Mouse (Mus musculus) cerebellum, adult 11-12 months (tissue): ENCODE measurements around the gene Smarce1.
"Not testable (repeated sequence)": the region's sequence is repeated elsewhere in the genome, so short reads cannot be mapped to it uniquely, and the experiment has no call there.

Experiments
- DNase-seq: peaks from one replicate; pipeline ENCODE4 v3.0.0; 2022

Smarce1 gene

GRCm38 (mm10) chr11:99230261-99231048 lies at the start of gene Smarce1:
Gene Smarce1 (minus strand): TSS chr11:99231017.
- DNase-seq, result peak; percentile 70

- peak; percentile 48 for DNase-seq
These were observed 49.2 kb upstream of the Smarce1 start for GRCm38 (mm10) chr11:99279986-99280385.

- DNase-seq, result no peak
These were observed 46.0 kb upstream of the Smarce1 start for GRCm38 (mm10) chr11:99276786-99277185.

GRCm38 (mm10) chr11:99275624-99276023 lies 44.8 kb upstream of the Smarce1 start:
- DNase-seq, result no peak

GRCm38 (mm10) chr11:99272721-99273120 lies 41.9 kb upstream of the Smarce1 start:
- no peak for DNase-seq

- no peak for DNase-seq
These were observed 38.4 kb upstream of the Smarce1 start for GRCm38 (mm10) chr11:99269192-99269591.

DNA sequence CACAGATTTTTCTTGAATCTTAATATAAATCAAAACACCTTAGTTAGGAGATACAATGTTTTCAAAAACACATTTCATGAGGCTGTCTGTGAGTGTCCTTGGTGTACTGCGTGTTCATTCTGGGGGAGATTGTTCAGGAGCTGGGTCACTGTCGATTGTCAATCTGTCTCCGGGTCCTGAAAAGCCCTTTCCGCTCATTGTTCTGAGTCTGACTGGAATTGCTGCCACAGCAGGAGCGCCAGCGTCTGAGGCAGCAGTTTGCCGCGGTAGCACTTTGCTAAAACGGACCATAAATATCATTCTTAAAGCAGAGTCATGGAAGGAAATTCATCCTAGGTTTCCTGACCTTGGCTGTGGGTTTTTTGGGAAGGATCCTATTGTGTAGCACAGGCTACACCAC lies 35.0 kb upstream of the Smarce1 start:
- no peak for DNase-seq

GRCm38 (mm10) chr11:99265220-99265619 lies 34.4 kb upstream of the Smarce1 start:
- DNase-seq, result peak; percentile 72

- no peak for DNase-seq
These were observed 25.4 kb upstream of the Smarce1 start for GRCm38 (mm10) chr11:99256213-99256612.

- DNase-seq, result no peak
These were observed 24.5 kb upstream of the Smarce1 start for GRCm38 (mm10) chr11:99255316-99255715.

DNA sequence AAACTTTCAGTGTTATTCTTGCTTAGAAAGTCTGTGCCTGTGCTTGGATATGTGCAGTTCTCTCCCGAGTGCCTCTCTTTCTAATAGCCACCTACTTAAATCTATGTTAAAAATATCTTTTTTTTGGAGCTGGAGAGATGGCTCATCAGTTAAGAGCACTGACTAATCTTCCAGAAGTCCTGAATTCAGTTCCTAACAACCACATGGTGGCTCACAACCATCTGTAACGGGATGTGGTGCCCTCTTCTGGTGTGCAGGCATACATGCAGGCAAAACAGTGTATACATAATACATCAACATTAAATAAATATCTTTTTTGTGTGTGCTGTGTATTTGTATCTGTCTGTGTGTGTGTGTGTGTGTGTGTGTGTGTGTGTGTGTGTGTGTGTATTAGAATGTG lies 23.1 kb upstream of the Smarce1 start:
- no peak for DNase-seq

- peak; percentile 41 for DNase-seq
These were observed 21.9 kb upstream of the Smarce1 start for GRCm38 (mm10) chr11:99252671-99253070.

DNA sequence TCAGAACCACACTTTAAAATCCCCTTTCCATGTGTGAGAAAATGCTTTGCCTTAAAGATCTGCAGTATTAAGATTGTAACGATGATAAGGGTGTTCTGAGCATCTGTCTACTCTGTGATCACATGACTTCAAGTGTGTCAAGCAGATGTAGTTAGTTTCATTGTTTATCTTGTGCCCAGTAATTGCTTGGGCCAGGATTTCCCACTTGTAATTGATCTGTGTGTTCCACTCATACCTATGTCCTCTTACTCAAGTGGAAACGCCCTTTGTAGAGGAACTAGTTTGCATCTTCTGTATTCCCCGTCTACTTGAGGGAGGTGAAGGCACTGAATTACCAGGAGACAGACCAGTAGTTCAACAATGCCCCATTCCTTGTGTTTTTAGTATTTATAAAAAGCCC lies 19.8 kb upstream of the Smarce1 start:
- DNase-seq, result no peak

DNA sequence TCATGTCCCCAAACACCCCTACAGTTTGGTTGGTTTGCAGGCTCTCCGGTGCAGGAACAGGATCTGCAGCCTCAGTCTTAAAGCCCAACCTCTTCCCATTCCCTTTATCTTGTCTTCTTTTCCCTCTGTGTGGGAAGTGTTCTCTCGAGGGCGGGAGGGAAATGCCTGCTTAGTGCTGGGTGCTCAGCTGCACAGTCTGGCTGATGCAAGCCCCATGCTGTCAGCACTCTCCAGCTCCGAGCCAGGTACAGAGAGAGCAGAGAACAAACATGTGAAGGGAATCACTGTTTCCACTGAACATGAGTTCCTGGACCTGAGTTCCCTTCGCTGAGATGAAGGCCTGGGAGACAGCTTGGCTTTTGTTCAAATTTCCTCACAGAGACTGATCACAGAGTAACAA lies 19.4 kb upstream of the Smarce1 start:
- DNase-seq, result no peak

DNA sequence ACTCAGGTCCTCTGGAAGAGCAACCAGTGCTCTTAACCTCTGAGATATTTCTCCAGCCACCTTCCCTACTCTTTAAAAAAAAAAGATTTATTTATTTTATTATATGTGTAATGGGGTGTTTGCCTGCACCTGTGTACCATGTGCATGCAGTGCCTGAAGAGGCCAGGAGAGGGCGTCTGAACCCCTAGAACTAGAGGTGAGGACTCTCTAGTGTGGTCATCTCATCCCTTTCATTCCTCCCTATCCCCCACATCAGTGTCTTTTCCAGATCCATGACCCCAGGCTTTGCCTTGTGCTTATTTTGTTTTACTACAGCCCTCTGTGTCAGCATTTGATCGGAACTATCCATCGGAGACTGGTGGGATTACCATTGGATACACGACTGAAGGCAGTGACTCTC lies 18.3 kb upstream of the Smarce1 start:
- DNase-seq, result peak; percentile 61

- DNase-seq, result no peak
These were observed 17.1 kb upstream of the Smarce1 start for GRCm38 (mm10) chr11:99247916-99248315.

DNA sequence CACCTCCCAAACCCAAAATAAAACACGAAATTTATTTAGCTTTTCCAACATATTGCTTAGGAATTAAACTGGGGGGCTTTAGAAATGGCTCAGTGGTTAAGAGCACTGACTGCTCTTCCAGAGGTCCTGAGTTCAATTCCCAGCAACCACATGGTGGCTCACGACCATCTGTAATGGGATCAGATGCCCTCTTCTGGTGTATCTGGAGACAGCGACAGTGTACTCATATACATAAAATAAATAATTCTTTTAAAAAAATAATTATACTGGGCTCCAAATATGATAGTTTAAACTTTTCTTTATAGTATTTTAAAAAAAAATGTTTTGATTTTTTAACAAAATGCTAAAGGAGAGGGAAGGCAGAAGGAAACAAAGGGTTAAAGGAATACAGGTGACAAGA lies 13.7 kb upstream of the Smarce1 start:
- not testable (repeated sequence) for DNase-seq

- DNase-seq, result peak; percentile 67
These were observed 13.1 kb upstream of the Smarce1 start, which contains the start of gene Krt222 for GRCm38 (mm10) chr11:99243820-99244374. Gene Krt222 (minus strand): TSS chr11:99244085.

DNA sequence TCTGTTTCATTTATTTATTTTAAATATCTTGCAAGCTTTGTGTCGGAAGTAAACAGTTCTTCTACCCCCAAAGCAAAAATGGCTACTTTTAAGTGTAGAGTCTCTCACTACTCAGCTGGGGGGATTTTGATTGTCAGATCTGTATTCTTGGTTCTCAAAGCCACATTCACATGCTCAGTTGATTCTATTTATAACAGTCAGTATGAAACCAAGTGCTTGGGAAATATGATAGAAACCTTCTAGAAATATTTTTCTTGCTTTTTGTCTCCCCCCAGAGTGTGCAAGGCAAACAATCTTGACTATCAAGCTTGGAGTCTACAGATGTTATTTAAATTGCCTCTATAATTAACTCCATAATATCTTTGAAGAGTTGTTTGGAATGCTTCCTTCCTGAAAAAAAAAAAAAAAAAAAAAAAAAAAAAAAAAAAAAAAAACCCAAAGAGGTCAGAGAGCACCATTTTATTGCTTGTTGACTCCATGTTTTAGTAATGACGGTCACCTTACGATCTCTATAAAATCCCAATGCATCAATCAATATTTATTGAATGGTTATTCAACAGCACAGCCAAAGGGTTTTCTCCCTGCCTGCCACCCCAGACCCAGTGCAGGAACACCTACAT lies 12.5 kb upstream of the Smarce1 start:
- no peak for DNase-seq

DNA sequence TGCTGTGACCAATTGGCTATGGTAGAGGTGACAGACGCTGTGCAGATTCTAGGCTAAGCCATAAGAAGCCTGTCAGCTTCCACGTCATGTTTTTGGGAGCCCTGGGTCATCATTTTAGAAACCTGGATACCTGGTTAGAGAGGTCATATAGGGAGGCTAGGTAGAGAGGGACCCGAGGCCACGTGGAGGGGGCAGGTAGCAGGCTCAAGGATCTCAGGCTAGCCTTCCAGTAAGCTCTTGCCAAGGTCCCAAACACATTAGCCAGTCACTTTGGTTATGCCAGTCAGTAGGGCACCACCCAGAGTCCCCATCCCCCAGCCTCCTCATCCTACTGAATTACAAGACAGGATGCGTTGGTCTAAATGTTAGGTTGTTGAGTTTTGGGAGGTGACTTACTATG lies 11.2 kb upstream of the Smarce1 start:
- no peak for DNase-seq

- no peak for DNase-seq
These were observed 7.7 kb upstream of the Smarce1 start for GRCm38 (mm10) chr11:99238468-99238867.

DNA sequence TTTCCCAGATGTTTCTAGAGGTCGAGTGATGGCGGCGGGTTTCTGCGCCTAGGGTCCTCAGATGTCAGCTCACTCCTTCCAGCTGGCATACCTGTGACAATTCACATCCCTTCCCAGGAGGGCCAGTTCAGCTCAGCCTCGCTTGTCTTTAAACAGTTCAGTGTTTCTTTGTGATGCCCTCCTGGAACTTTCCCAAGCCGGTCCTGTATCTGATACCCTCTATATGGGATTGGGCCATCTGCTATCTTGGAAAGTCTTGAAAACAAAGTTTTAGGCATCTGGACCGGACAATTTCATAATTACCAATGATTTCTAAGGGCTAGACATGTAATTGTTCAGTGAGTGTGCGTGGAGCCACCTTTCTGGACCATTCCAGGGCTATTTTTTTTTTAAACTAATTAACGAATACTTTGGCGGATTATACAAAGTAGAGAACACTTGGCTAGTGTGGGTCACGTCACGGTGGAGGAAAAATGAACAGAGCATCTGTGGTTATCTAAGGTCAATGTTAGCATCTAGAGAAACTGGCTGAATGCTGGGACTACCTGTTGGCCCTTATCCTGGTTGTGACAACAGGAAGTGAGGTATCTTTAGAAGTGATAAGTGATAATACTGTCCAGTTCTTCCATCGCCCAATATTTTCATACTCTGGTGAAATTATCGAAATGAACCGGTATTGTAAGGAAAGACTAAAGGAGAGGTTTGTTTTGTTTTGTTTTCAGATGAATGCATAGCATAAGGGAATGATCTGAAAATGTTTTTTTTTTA lies 416 bp upstream of the Smarce1 start:
- DNase-seq, result no peak

DNA sequence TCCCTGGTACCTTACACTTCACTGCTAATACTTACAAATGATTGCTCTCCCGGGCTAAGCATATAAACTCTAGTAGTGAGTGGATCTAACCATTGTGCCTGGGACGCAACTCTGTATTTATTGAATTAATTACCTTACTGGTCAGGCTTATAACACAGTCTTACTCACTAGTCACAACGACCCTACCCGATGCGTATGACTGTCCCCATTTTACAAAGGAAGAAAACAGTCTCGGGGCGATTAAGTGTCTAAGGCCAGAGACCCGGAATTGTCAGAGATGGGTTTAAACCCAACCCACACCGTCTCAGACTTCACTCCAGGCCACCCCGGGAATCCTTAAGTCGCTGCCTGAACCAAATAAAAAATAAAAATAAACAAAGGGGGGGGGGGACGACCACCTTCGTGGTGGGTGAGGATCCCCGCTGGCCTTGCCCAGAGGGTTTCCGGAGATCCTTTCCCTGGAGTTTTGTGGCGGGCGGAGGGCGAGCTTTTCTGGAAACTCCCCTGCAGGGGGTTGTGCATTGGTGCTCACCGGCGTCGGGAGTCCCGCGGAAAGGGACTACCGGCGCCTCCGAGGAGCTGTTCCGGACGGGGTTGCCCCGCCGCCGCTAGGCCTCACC lies 1.1 kb downstream of the Smarce1 start:
- DNase-seq, result no peak
